Mouse (Mus musculus): ENCODE measurements around the gene Pln. TPM values are rescaled to one million over a fixed set of nuclear protein-coding genes. Genes with fewer than 3 reads are reported as not detected.

Pln gene
- 0.06 and 0.10 TPM in 2 replicates for polyA plus RNA-seq (2012; rRNA removed)

DNA sequence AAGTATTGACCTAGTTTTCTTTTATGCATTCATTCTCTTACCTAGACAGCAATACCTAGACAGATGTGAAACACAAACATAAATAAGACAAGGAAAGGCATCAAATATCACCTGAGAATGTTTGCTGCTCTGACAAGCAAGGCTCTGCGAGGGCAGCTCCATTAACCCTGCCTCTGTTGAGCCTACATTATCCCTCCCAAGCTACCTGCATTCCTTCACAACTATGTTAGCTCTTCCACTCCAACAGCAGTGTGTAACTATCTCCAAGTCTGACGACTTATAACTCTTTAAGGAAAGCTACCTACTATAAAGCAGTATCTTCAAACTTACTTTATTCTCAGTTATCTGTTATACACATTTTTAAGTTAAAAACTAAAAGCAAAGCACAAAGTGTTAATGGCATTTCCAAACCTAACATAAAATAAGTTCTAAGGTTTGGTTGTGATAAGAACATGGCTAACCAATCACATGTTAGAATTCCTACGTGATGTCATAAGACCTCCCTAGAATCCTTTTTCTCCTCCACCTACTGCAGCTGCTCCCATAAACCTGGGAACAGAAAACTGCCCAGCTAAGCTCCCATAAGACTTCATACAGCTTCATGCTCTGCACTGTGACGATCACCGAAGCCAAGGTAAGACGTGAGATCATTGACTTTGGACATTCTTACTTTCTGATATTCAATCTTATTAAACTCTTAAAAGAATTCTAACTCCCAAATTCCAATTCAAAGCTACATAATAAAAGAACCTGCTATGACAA is at the start of gene Pln:
Gene Pln (plus strand): TSS at position 506 of the 762 bp plus-strand sequence.

GRCm38 (mm10) chr10:53379709-53380106 is 42.2 kb downstream of the Pln start, which contains the start of gene Cep85l:
Cep85l (minus strand) TSS chr10:53379947.

Other genes starting within 250 kb of the Pln start
- gene Cep85l, start 42.3 kb downstream of the Pln start, polyA plus RNA-seq (2012; rRNA removed): 3.6 and 5.0 TPM in 2 replicates